Mouse (Mus musculus): ENCODE data around the gene Med20. TPM values are rescaled to one million over a fixed set of nuclear protein-coding genes. Genes with fewer than 3 reads are reported as not detected.

The Med20 gene
- polyA plus RNA-seq, 1 experiment, result 20.6 TPM

- Histone ChIP-seq H3K4me3 (ENCODE audit: extremely low read depth, insufficient read depth, insufficient read length) (peak overlapping the region; percentile 86), H3K36me3 (ENCODE audit: control insufficient read depth, insufficient read depth, low read length) (no peaks in the 10 kb centered on the region; the same call in 1 of the 2 replicates), H3K27me3 (ENCODE audit: control insufficient read depth, insufficient read depth, low read length) (no peaks in the 10 kb centered on the region), H3K27ac (ENCODE audit: insufficient read depth, low read length) (peak overlapping the region; percentile 13; the same call in 1 of the 2 replicates), H3K4me1 (ENCODE audit: control insufficient read depth, insufficient read depth, insufficient read length) (no peaks in the 10 kb centered on the region; the same call in 1 of the 2 replicates)
- no peak for DNase-seq (ENCODE audit: low read depth in 1 of 2, low spot score in 2 of 2)
- TF ChIP-seq POLR2A (IDR thresholded peaks at IDR 0.05; ENCODE audit: low read depth, low read length) (no peak), CTCF (IDR thresholded peaks at IDR 0.05; ENCODE audit: extremely low read depth, insufficient read depth, insufficient read length, insufficient replicate concordance) (no peak)
- 1% methylated on average over 59 of the region's 61 CpGs for WGBS
Observed at GRCm38 (mm10) chr17:47629717-47630677, 18.6 kb downstream of the Med20 start.

- H3K27me3 ChIP-seq (ENCODE audit: control insufficient read depth, insufficient read depth, low read length), result no peaks in the 10 kb centered on the region
- TF ChIP-seq POLR2A (IDR thresholded peaks at IDR 0.05; ENCODE audit: low read depth, low read length), result no peak
- TF ChIP-seq CTCF (IDR thresholded peaks at IDR 0.05; ENCODE audit: extremely low read depth, insufficient read depth, insufficient read length, insufficient replicate concordance), result no peak
- H3K4me1 ChIP-seq (ENCODE audit: control insufficient read depth, insufficient read depth, insufficient read length), result no peaks in the 10 kb centered on the region; the same call in 1 of the 2 replicates
- peak within 1 kb of the TSS; percentile 86 for H3K4me3 ChIP-seq (ENCODE audit: extremely low read depth, insufficient read depth, insufficient read length)
- no peak for DNase-seq (ENCODE audit: low read depth in 1 of 2, low spot score in 2 of 2)
- 5% methylated on average over 3 of the region's 3 CpGs for WGBS
- H3K36me3 ChIP-seq (ENCODE audit: control insufficient read depth, insufficient read depth, low read length), result no peaks in the 10 kb centered on the region; the same call in 1 of the 2 replicates
- peak within 1 kb of the TSS; percentile 13; the same call in 1 of the 2 replicates for H3K27ac ChIP-seq (ENCODE audit: insufficient read depth, low read length)
Observed at GRCm38 (mm10) chr17:47630678-47631065, 19.3 kb downstream of the Med20 start, which contains the start of gene Usp49. Usp49 (plus strand) TSS chr17:47630690.

GRCm38 (mm10) chr17:47632181-47632840 is 20.9 kb downstream of the Med20 start:
- WGBS, result 80% methylated on average over 4 of the region's 4 CpGs
- no peak overlapping the region for H3K27ac ChIP-seq (ENCODE audit: insufficient read depth, low read length)
- no peaks in the 10 kb centered on the region; the same call in 1 of the 2 replicates for H3K4me1 ChIP-seq (ENCODE audit: control insufficient read depth, insufficient read depth, insufficient read length)
- DNase-seq (ENCODE audit: low read depth in 1 of 2, low spot score in 2 of 2), result no peak
- TF ChIP-seq POLR2A (IDR thresholded peaks at IDR 0.05; ENCODE audit: low read depth, low read length), result no peak
- H3K27me3 ChIP-seq (ENCODE audit: control insufficient read depth, insufficient read depth, low read length), result no peaks in the 10 kb centered on the region
- H3K36me3 ChIP-seq (ENCODE audit: control insufficient read depth, insufficient read depth, low read length), result peaks cover 2% of the 10 kb centered on the region; the same call in 1 of the 2 replicates
- H3K4me3 ChIP-seq (ENCODE audit: extremely low read depth, insufficient read depth, insufficient read length), result no peak overlapping the region

- Histone ChIP-seq H3K27me3 (ENCODE audit: control insufficient read depth, insufficient read depth, low read length) (no peaks in the 10 kb centered on the region), H3K36me3 (ENCODE audit: control insufficient read depth, insufficient read depth, low read length) (peaks cover 2% of the 10 kb centered on the region; the same call in 1 of the 2 replicates), H3K27ac (ENCODE audit: insufficient read depth, low read length) (no peak overlapping the region), H3K4me1 (ENCODE audit: control insufficient read depth, insufficient read depth, insufficient read length) (no peaks in the 10 kb centered on the region; the same call in 1 of the 2 replicates), H3K4me3 (ENCODE audit: extremely low read depth, insufficient read depth, insufficient read length) (no peak overlapping the region)
- TF ChIP-seq CTCF (IDR thresholded peaks at IDR 0.05; ENCODE audit: extremely low read depth, insufficient read depth, insufficient read length, insufficient replicate concordance), result no peak
- no peak for TF ChIP-seq POLR2A (IDR thresholded peaks at IDR 0.05; ENCODE audit: low read depth, low read length)
- DNase-seq (ENCODE audit: low read depth in 1 of 2, low spot score in 2 of 2), result no peak
- 86% methylated on average over 7 of the region's 7 CpGs for WGBS
Observed at GRCm38 (mm10) chr17:47633999-47634770, 22.8 kb downstream of the Med20 start.

GRCm38 (mm10) chr17:47642992-47643391 is 31.6 kb downstream of the Med20 start:
- Histone ChIP-seq H3K4me3 (ENCODE audit: extremely low read depth, insufficient read depth, insufficient read length) (no peak overlapping the region), H3K4me1 (ENCODE audit: control insufficient read depth, insufficient read depth, insufficient read length) (no peaks in the 10 kb centered on the region), H3K27ac (ENCODE audit: insufficient read depth, low read length) (no peak overlapping the region), H3K36me3 (ENCODE audit: control insufficient read depth, insufficient read depth, low read length) (no peaks in the 10 kb centered on the region), H3K27me3 (ENCODE audit: control insufficient read depth, insufficient read depth, low read length) (no peaks in the 10 kb centered on the region)
- WGBS, result 84% methylated on average over 2 of the region's 2 CpGs
- DNase-seq (ENCODE audit: low read depth in 1 of 2, low spot score in 2 of 2), result no peak
- TF ChIP-seq CTCF (IDR thresholded peaks at IDR 0.05; ENCODE audit: extremely low read depth, insufficient read depth, insufficient read length, insufficient replicate concordance) (no peak), POLR2A (IDR thresholded peaks at IDR 0.05; ENCODE audit: low read depth, low read length) (no peak)

GRCm38 (mm10) chr17:47646683-47647082 is 35.3 kb downstream of the Med20 start:
- TF ChIP-seq CTCF (IDR thresholded peaks at IDR 0.05; ENCODE audit: extremely low read depth, insufficient read depth, insufficient read length, insufficient replicate concordance), result peak; percentile 12; the same call in 1 of the 2 replicates
- no peak for TF ChIP-seq POLR2A (IDR thresholded peaks at IDR 0.05; ENCODE audit: low read depth, low read length)
- H3K27ac ChIP-seq (ENCODE audit: insufficient read depth, low read length), result no peak overlapping the region
- no peaks in the 10 kb centered on the region for H3K4me1 ChIP-seq (ENCODE audit: control insufficient read depth, insufficient read depth, insufficient read length)
- whole genome bisulfite sequencing, result 80% methylated on average over 1 of the region's 1 CpGs
- no peaks in the 10 kb centered on the region for H3K36me3 ChIP-seq (ENCODE audit: control insufficient read depth, insufficient read depth, low read length)
- H3K4me3 ChIP-seq (ENCODE audit: extremely low read depth, insufficient read depth, insufficient read length), result no peak overlapping the region
- no peaks in the 10 kb centered on the region for H3K27me3 ChIP-seq (ENCODE audit: control insufficient read depth, insufficient read depth, low read length)
- DNase-seq (ENCODE audit: low read depth in 1 of 2, low spot score in 2 of 2), result peak; percentile 15 to 55

Measured in spleen, adult 2 months (tissue).